In the genomic region with DNA sequence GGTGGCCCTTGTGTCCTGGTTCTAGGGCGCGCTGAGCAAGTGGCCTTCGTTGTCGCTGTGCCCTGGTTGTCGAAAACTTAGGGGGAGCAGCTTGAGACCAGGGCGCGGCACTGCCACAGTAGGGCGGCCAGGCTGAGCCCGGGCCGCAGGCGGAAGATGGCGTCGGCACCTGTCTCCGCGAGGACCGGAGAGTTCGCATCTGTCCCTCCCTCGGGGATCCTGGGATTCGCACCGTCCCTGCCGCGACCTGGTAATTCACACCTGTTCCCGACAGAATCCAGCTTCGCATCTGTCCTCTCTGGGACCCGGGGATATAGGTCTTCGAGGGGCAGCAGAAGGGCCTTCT, we compare ENCODE assay signal across 8 mouse cellular contexts. TPM values are rescaled to one million over a fixed set of nuclear protein-coding genes. Genes with fewer than 3 reads are reported as not detected.
DNase-seq lines count a peak whose midpoint lies in the region; ATAC-seq and TF ChIP-seq lines count a peak whose summit lies in the region.

No protein-coding gene starts in this region.

- peak overlapping the region; percentile 23; the same call in 1 of the 2 replicates for H3K27ac ChIP-seq in testis, adult 2 months (ENCODE audit: control insufficient read depth, insufficient read depth, low read depth, low read length)
- no peak overlapping the region for H3K27ac ChIP-seq in limb, embryonic 11.5 days (replicated peaks; ENCODE audit: low read depth, low read length)
- H3K27ac ChIP-seq in neural tube, embryonic 12.5 days = no peak overlapping the region

- peak overlapping the region; percentile 96 for H3K4me2 ChIP-seq in limb, embryonic 11.5 days (ENCODE audit: low read depth, severe bottlenecking)
- peak overlapping the region; percentile 93 for H3K4me2 ChIP-seq in neural tube, embryonic 12.5 days (replicated peaks)

- no peaks in the 10 kb centered on the region for H3K36me3 ChIP-seq in testis, adult 2 months (ENCODE audit: control insufficient read depth, insufficient read depth, low read length)
- no peaks in the 10 kb centered on the region for H3K36me3 ChIP-seq in limb, embryonic 11.5 days (ENCODE audit: control insufficient read depth, insufficient read depth, low read length)
- no peaks in the 10 kb centered on the region for H3K36me3 ChIP-seq in neural tube, embryonic 12.5 days

- no peak overlapping the region; the same call in 1 of the 2 replicates for H3K9ac ChIP-seq in limb, embryonic 11.5 days (ENCODE audit: low read length)
- H3K9ac ChIP-seq in neural tube, embryonic 12.5 days = peak overlapping the region; percentile 42

- peak overlapping the region; percentile 84 for H3K4me3 ChIP-seq in testis, adult 2 months (ENCODE audit: control insufficient read depth, low read depth, low read length)
- H3K4me3 ChIP-seq in limb, embryonic 11.5 days (ENCODE audit: low read depth, low read length) = peak overlapping the region; percentile 50
- peak overlapping the region; percentile 49 for H3K4me3 ChIP-seq in neural tube, embryonic 12.5 days

- peak; percentile 61 for ATAC-seq in erythroid progenitor cell, adult 5-6 weeks (replicated peaks; ENCODE audit: low FRiP score, poor library complexity, severe bottlenecking)
- ATAC-seq in limb, embryonic 11.5 days (ENCODE audit: insufficient number of reproducible peaks, low FRiP score, low TSS enrichment, low read depth) = no peak
- ATAC-seq in neural tube, embryonic 12.5 days (ENCODE audit: low FRiP score, low read depth) = peak; percentile 17; the same call in 1 of the 2 replicates

- no peak for TF ChIP-seq CTCF in testis, adult 2 months (IDR thresholded peaks at IDR 0.05; ENCODE audit: control insufficient read depth, insufficient read depth, insufficient replicate concordance, low read depth, low read length)

- under 1% methylated on average over 26 of the region's 26 CpGs for WGBS in limb, embryonic 11.5 days
- under 1% methylated on average over 26 of the region's 26 CpGs for WGBS in neural tube, embryonic 12.5 days

- no peak for DNase-seq in testis, postnatal 14 days (ENCODE audit: low spot score)
- DNase-seq in limb, embryonic 11.5 days (ENCODE audit: low spot score) = no peak
- DNase-seq in cerebellum, adult 8-10 months = no peak
- no peak for DNase-seq in retina, postnatal 1 day
- no peak for DNase-seq in right cerebral cortex, postnatal 14 days

- TF ChIP-seq POLR2A in testis, adult 2 months (IDR thresholded peaks at IDR 0.05; ENCODE audit: control insufficient read depth, low read depth, low read length) = no peak

- H3K4me1 ChIP-seq in testis, adult 2 months (ENCODE audit: control insufficient read depth, insufficient read depth, low read length) = peaks cover 10% of the 10 kb centered on the region
- H3K4me1 ChIP-seq in limb, embryonic 11.5 days (ENCODE audit: control insufficient read depth, insufficient read depth, low read length) = peaks cover 3% of the 10 kb centered on the region; the same call in 1 of the 2 replicates
- peaks cover 17% of the 10 kb centered on the region for H3K4me1 ChIP-seq in neural tube, embryonic 12.5 days

- H3K9me3 ChIP-seq in limb, embryonic 11.5 days (ENCODE audit: control insufficient read depth, low read length) = no peaks in the 10 kb centered on the region
- no peaks in the 10 kb centered on the region for H3K9me3 ChIP-seq in neural tube, embryonic 12.5 days

- H3K27me3 ChIP-seq in testis, adult 2 months (ENCODE audit: control insufficient read depth, insufficient read depth, low read length) = no peaks in the 10 kb centered on the region
- H3K27me3 ChIP-seq in limb, embryonic 11.5 days (ENCODE audit: control insufficient read depth, insufficient read depth, low read length) = peaks cover 34% of the 10 kb centered on the region
- peaks cover 35% of the 10 kb centered on the region for H3K27me3 ChIP-seq in neural tube, embryonic 12.5 days (replicated peaks)

RNA-seq across cellular contexts. Expression of a gene that starts 0.4 kb away (rescaled TPM):
- 9.8 and 11.0 TPM in 2 replicates for polyA plus RNA-seq in testis, adult 2 months (2012; rRNA removed)
- 2.2 TPM in 1 of 2 replicates, not detected in the other for total RNA-seq in erythroid progenitor cell, adult 5-6 weeks (2015; ENCODE audit: low replicate concordance)
- total RNA-seq in erythroid progenitor cell, adult 5-6 weeks (2017; ENCODE audit: low replicate concordance) = 3.7 TPM in 1 of 2 replicates, not detected in the other
- polyA plus RNA-seq in limb, embryonic 11.5 days (2014; fragmentation: Nextera tagmentation; extraction: Ambion mirVana) = 3.2 and 4.1 TPM in 2 replicates
- 1.5 and 1.7 TPM in 2 replicates for polyA plus RNA-seq in neural tube, embryonic 12.5 days (2016; fragmentation: Nextera tagmentation; extraction: Ambion mirVana)

RNA-seq across cellular contexts. Expression of a gene that starts 16.4 kb away (rescaled TPM):
- polyA plus RNA-seq in testis, adult 2 months (2012; rRNA removed) = 25.2 and 28.8 TPM in 2 replicates
- 4.3 and 7.1 TPM in 2 replicates for total RNA-seq in erythroid progenitor cell, adult 5-6 weeks (2015; ENCODE audit: low replicate concordance)
- total RNA-seq in erythroid progenitor cell, adult 5-6 weeks (2017; ENCODE audit: low replicate concordance) = 0.45 and 2.8 TPM in 2 replicates
- 19.2 and 22.0 TPM in 2 replicates for polyA plus RNA-seq in limb, embryonic 11.5 days (2014; fragmentation: Nextera tagmentation; extraction: Ambion mirVana)
- 74.8 and 77.8 TPM in 2 replicates for polyA plus RNA-seq in neural tube, embryonic 12.5 days (2016; fragmentation: Nextera tagmentation; extraction: Ambion mirVana)

RNA-seq across cellular contexts. Expression of a gene that starts 36.3 kb away (rescaled TPM):
- 19.5 and 20.2 TPM in 2 replicates for polyA plus RNA-seq in testis, adult 2 months (2012; rRNA removed)
- 133 TPM in 2 replicates for total RNA-seq in erythroid progenitor cell, adult 5-6 weeks (2015; ENCODE audit: low replicate concordance)
- total RNA-seq in erythroid progenitor cell, adult 5-6 weeks (2017; ENCODE audit: low replicate concordance) = 92.7 and 104 TPM in 2 replicates
- polyA plus RNA-seq in limb, embryonic 11.5 days (2014; fragmentation: Nextera tagmentation; extraction: Ambion mirVana) = 46.1 and 51.8 TPM in 2 replicates
- polyA plus RNA-seq in neural tube, embryonic 12.5 days (2016; fragmentation: Nextera tagmentation; extraction: Ambion mirVana) = 15.7 and 18.2 TPM in 2 replicates

RNA-seq across cellular contexts. Expression of a gene that starts 36.5 kb away (rescaled TPM):
- polyA plus RNA-seq in testis, adult 2 months (2012; rRNA removed) = 49.8 and 55.1 TPM in 2 replicates
- total RNA-seq in erythroid progenitor cell, adult 5-6 weeks (2015; ENCODE audit: low replicate concordance) = 3.4 and 7.9 TPM in 2 replicates
- 2.8 and 13.2 TPM in 2 replicates for total RNA-seq in erythroid progenitor cell, adult 5-6 weeks (2017; ENCODE audit: low replicate concordance)
- polyA plus RNA-seq in limb, embryonic 11.5 days (2014; fragmentation: Nextera tagmentation; extraction: Ambion mirVana) = 44.9 and 48.4 TPM in 2 replicates
- 39.1 and 42.6 TPM in 2 replicates for polyA plus RNA-seq in neural tube, embryonic 12.5 days (2016; fragmentation: Nextera tagmentation; extraction: Ambion mirVana)
